Mouse (Mus musculus): Measurements from ENCODE around the gene Klhdc9. TPM values are rescaled to one million over a fixed set of nuclear protein-coding genes. Genes with fewer than 3 reads are reported as not detected.

The Klhdc9 gene
- polyA plus RNA-seq, 1 experiment from 2014 or later: 0.48 TPM

DNA sequence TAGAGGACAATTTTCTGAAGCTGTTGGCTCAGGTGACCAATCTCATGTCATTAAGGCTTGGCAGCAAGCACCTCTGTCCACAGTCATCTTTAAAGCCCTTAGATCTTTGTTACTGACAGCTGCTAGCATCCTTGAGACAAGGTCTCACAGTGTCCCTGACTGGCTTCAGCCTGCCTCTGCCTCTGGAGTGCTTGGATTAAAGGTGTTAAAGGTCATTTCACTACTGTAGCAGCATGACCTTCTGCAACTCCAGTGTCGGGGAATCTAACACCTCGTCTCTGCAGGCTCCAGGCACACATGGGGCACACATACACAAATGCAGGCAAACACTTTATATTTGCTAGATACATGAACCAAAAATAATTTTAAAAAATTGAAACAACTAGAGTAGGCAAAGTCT is 35.0 kb downstream of the Klhdc9 start:
- no peak overlapping the region for H3K9ac ChIP-seq (ENCODE audit: low read depth, low read length)
- no peak overlapping the region for H3K4me3 ChIP-seq (ENCODE audit: low read depth, low read length)
- TF ChIP-seq CTCF (IDR thresholded peaks at IDR 0.05; ENCODE audit: low read depth): no peak
- H3K36me3 ChIP-seq (ENCODE audit: control insufficient read depth, insufficient read depth): no peaks in the 10 kb centered on the region
- ATAC-seq: no peak
- H3K27me3 ChIP-seq (replicated peaks; ENCODE audit: control insufficient read depth, insufficient read depth, low read length): no peaks in the 10 kb centered on the region
- 63% methylated on average over 2 of the region's 2 CpGs for WGBS
- no peak overlapping the region for H3K4me2 ChIP-seq (replicated peaks; ENCODE audit: low read depth)
- H3K4me1 ChIP-seq (replicated peaks; ENCODE audit: control insufficient read depth, insufficient read depth, low read length): 0 out of 2 replicates have a peak, but pooled peaks cover 5% of the 10 kb centered on the region
- H3K9me3 ChIP-seq (ENCODE audit: control insufficient read depth): no peaks in the 10 kb centered on the region
- H3K27ac ChIP-seq (ENCODE audit: low read depth, low read length): no peak overlapping the region

DNA sequence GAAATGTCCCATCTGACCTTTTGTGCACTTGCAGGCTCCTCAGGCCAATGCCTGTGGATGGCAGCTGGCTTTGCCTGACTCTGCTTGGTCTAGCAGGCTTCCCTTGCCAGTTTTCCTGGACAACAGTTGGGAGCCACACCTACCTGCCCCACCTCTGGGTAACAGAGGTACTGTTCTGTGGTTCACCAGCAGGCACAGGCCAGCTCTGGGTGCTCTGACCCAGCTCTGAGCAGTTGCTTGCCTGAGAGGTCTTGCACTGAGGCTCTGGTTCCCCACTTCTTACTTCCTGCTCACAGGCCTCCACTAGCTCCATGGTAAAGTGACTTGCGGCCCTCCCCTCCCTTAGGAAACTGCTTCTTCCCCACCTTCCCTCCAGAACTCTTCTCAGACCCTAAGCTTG is 38.6 kb downstream of the Klhdc9 start:
- Histone ChIP-seq H3K9ac (ENCODE audit: low read depth, low read length) (no peak overlapping the region), H3K36me3 (ENCODE audit: control insufficient read depth, insufficient read depth) (no peaks in the 10 kb centered on the region), H3K27ac (ENCODE audit: low read depth, low read length) (no peak overlapping the region), H3K4me2 (replicated peaks; ENCODE audit: low read depth) (no peak overlapping the region), H3K27me3 (replicated peaks; ENCODE audit: control insufficient read depth, insufficient read depth, low read length) (no peaks in the 10 kb centered on the region), H3K9me3 (ENCODE audit: control insufficient read depth) (no peaks in the 10 kb centered on the region), H3K4me3 (ENCODE audit: low read depth, low read length) (no peak overlapping the region), H3K4me1 (replicated peaks; ENCODE audit: control insufficient read depth, insufficient read depth, low read length) (no peaks in the 10 kb centered on the region)
- ATAC-seq: peak; percentile 44
- TF ChIP-seq CTCF (IDR thresholded peaks at IDR 0.05; ENCODE audit: low read depth): no peak
- 75% methylated on average over 1 of the region's 1 CpGs for WGBS

DNA sequence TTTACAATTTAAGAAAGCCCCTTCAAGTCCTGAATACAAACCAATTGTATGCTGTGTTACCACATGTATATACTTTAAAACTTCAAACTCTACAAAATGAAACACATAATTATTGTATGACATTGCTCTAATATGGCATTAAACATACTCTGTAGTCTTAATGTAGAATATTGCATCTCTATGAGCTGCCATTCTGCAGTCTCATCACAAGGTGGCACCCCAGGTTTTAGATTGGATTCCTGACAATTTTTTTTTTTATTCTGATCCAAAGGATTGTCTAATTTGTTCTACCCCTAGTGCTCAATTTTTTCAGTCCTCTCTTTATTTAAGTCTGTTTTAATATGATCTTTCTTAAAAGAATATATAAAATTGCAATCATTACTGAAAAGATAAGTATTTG is 39.2 kb downstream of the Klhdc9 start:
- no peaks in the 10 kb centered on the region for H3K4me1 ChIP-seq (replicated peaks; ENCODE audit: control insufficient read depth, insufficient read depth, low read length)
- H3K27me3 ChIP-seq (replicated peaks; ENCODE audit: control insufficient read depth, insufficient read depth, low read length): no peaks in the 10 kb centered on the region
- H3K4me2 ChIP-seq (replicated peaks; ENCODE audit: low read depth): no peak overlapping the region
- no peak overlapping the region for H3K27ac ChIP-seq (ENCODE audit: low read depth, low read length)
- no peak overlapping the region for H3K9ac ChIP-seq (ENCODE audit: low read depth, low read length)
- H3K4me3 ChIP-seq (ENCODE audit: low read depth, low read length): no peak overlapping the region
- ATAC-seq: no peak
- H3K9me3 ChIP-seq (ENCODE audit: control insufficient read depth): no peaks in the 10 kb centered on the region
- H3K36me3 ChIP-seq (ENCODE audit: control insufficient read depth, insufficient read depth): no peaks in the 10 kb centered on the region
- TF ChIP-seq CTCF (IDR thresholded peaks at IDR 0.05; ENCODE audit: low read depth): peak; percentile 77

DNA sequence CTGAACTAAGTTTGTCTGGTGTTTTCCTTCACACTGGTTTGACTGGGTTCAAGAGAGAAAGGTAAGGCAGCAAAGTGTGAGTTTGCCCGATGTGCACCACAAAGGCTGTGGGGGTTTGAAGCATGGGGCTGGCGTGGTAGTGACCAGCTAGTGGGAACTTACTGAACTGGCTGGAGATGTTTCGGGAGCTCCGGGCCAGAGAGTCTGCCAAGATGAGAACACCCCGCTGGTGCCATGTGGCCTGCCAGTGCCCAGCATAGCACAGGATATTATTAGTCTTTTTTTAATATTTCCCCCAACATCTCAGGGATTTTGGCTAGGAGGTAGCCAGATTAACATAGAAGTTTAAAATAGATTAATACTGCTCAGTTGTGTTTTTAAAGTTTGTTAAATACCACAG is 40.4 kb downstream of the Klhdc9 start:
- Histone ChIP-seq H3K27me3 (replicated peaks; ENCODE audit: control insufficient read depth, insufficient read depth, low read length) (no peaks in the 10 kb centered on the region), H3K9me3 (ENCODE audit: control insufficient read depth) (no peaks in the 10 kb centered on the region), H3K4me3 (ENCODE audit: low read depth, low read length) (no peak overlapping the region), H3K27ac (ENCODE audit: low read depth, low read length) (no peak overlapping the region), H3K36me3 (ENCODE audit: control insufficient read depth, insufficient read depth) (no peaks in the 10 kb centered on the region), H3K9ac (ENCODE audit: low read depth, low read length) (no peak overlapping the region), H3K4me2 (replicated peaks; ENCODE audit: low read depth) (peak overlapping the region; percentile 18), H3K4me1 (replicated peaks; ENCODE audit: control insufficient read depth, insufficient read depth, low read length) (no peaks in the 10 kb centered on the region)
- 24% methylated on average over 5 of the region's 5 CpGs for WGBS
- no peak for ATAC-seq
- no peak for TF ChIP-seq CTCF (IDR thresholded peaks at IDR 0.05; ENCODE audit: low read depth)

DNA sequence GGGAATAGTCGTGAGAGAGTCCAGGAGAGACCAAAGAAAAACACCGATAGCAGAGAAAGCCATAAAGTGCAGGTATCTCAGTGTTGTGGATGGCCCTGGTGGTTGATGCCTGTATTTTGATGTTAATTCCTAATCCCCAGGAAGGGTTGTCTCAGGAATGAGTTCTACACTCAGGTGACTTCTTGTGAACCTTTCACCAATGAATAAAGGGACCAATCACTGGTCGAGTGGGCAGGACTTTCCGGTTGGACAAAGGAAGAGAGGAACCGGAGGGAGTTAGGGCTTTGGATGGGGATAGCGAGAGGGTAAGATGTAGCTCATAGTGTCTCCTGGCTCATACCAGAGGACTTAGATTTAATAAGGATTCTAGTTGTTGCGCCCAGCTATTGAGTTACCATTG is 40.9 kb downstream of the Klhdc9 start:
- no peaks in the 10 kb centered on the region for H3K9me3 ChIP-seq (ENCODE audit: control insufficient read depth)
- 0 out of 2 replicates have a peak, but pooled peaks have one; percentile 13 for TF ChIP-seq CTCF (IDR thresholded peaks at IDR 0.05; ENCODE audit: low read depth)
- no peak overlapping the region for H3K27ac ChIP-seq (ENCODE audit: low read depth, low read length)
- no peaks in the 10 kb centered on the region for H3K36me3 ChIP-seq (ENCODE audit: control insufficient read depth, insufficient read depth)
- ATAC-seq: 0 out of 2 replicates have a peak, but pooled peaks have one; percentile 16
- H3K4me2 ChIP-seq (replicated peaks; ENCODE audit: low read depth): peak overlapping the region; percentile 18
- no peak overlapping the region for H3K4me3 ChIP-seq (ENCODE audit: low read depth, low read length)
- H3K4me1 ChIP-seq (replicated peaks; ENCODE audit: control insufficient read depth, insufficient read depth, low read length): no peaks in the 10 kb centered on the region
- H3K9ac ChIP-seq (ENCODE audit: low read depth, low read length): no peak overlapping the region
- no peaks in the 10 kb centered on the region for H3K27me3 ChIP-seq (replicated peaks; ENCODE audit: control insufficient read depth, insufficient read depth, low read length)
- WGBS: 24% methylated on average over 7 of the region's 7 CpGs

DNA sequence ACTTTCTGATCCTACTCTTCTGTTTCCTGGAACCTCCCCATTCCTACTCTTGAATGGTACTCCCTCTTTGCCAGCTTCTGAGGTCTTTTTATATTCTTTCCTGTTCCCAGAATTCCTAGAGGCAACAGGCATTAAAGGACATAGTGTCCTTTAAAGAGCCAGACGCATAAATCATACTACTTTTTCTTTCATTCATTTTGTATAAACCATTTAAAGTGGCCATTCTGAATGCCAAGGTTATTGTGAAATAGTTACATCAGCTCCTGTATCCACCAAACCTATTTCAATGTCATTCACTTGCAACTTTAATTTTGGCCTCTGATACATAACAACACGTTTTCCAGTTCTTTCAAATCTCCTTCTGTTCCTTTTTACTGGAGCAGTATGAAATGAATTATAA is 51.3 kb downstream of the Klhdc9 start:
- H3K9ac ChIP-seq (ENCODE audit: low read depth, low read length): no peak overlapping the region
- ATAC-seq: no peak
- 71% methylated on average over 2 of the region's 2 CpGs for WGBS
- no peak overlapping the region for H3K4me3 ChIP-seq (ENCODE audit: low read depth, low read length)
- no peaks in the 10 kb centered on the region for H3K9me3 ChIP-seq (ENCODE audit: control insufficient read depth)
- no peak overlapping the region for H3K4me2 ChIP-seq (replicated peaks; ENCODE audit: low read depth)
- H3K4me1 ChIP-seq (replicated peaks; ENCODE audit: control insufficient read depth, insufficient read depth, low read length): no peaks in the 10 kb centered on the region
- H3K27ac ChIP-seq (ENCODE audit: low read depth, low read length): no peak overlapping the region
- TF ChIP-seq CTCF (IDR thresholded peaks at IDR 0.05; ENCODE audit: low read depth): no peak
- H3K36me3 ChIP-seq (ENCODE audit: control insufficient read depth, insufficient read depth): no peaks in the 10 kb centered on the region
- H3K27me3 ChIP-seq (replicated peaks; ENCODE audit: control insufficient read depth, insufficient read depth, low read length): no peaks in the 10 kb centered on the region

Other genes with a start within 250 kb of the Klhdc9 start
- 1.9 and 2.9 TPM in 2 replicates for gene Cfap126, start 246.9 kb downstream of the Klhdc9 start, polyA plus RNA-seq (2015; fragmentation: Nextera tagmentation; extraction: Ambion mirVana)
- 439 and 453 TPM in 2 replicates for gene Sdhc, start 210.2 kb downstream of the Klhdc9 start, polyA plus RNA-seq (2015; fragmentation: Nextera tagmentation; extraction: Ambion mirVana)
- 0.80 and 1.1 TPM in 2 replicates for gene Mpz, start 210.1 kb downstream of the Klhdc9 start, polyA plus RNA-seq (2015; fragmentation: Nextera tagmentation; extraction: Ambion mirVana)
- gene Pcp4l1, start 164.5 kb downstream of the Klhdc9 start, polyA plus RNA-seq (2015; fragmentation: Nextera tagmentation; extraction: Ambion mirVana): 29.1 and 29.9 TPM in 2 replicates
- gene Nr1i3, start 146.8 kb downstream of the Klhdc9 start, polyA plus RNA-seq (2015; fragmentation: Nextera tagmentation; extraction: Ambion mirVana): 30.9 and 38.9 TPM in 2 replicates
- gene Tomm40l, start 138.3 kb downstream of the Klhdc9 start, polyA plus RNA-seq (2015; fragmentation: Nextera tagmentation; extraction: Ambion mirVana): 14.7 and 16.5 TPM in 2 replicates
- 9.2 and 14.1 TPM in 2 replicates for gene Apoa2, start 135.7 kb downstream of the Klhdc9 start, polyA plus RNA-seq (2015; fragmentation: Nextera tagmentation; extraction: Ambion mirVana)
- gene Fcer1g, start 126.4 kb downstream of the Klhdc9 start, polyA plus RNA-seq (2015; fragmentation: Nextera tagmentation; extraction: Ambion mirVana): 47.7 and 54.0 TPM in 2 replicates
- 2.0 and 2.8 TPM in 2 replicates for gene Adamts4, start 110.4 kb downstream of the Klhdc9 start, polyA plus RNA-seq (2015; fragmentation: Nextera tagmentation; extraction: Ambion mirVana)
- 249 and 255 TPM in 2 replicates for gene Ndufs2, start 109.4 kb downstream of the Klhdc9 start, polyA plus RNA-seq (2015; fragmentation: Nextera tagmentation; extraction: Ambion mirVana)
- gene B4galt3, start 90.5 kb downstream of the Klhdc9 start, polyA plus RNA-seq (2015; fragmentation: Nextera tagmentation; extraction: Ambion mirVana): 27.0 and 27.4 TPM in 2 replicates
- 11.4 and 12.8 TPM in 2 replicates for gene Ppox, start 79.6 kb downstream of the Klhdc9 start, polyA plus RNA-seq (2015; fragmentation: Nextera tagmentation; extraction: Ambion mirVana)
- 20.4 and 21.7 TPM in 2 replicates for gene Usp21, start 72.8 kb downstream of the Klhdc9 start, polyA plus RNA-seq (2015; fragmentation: Nextera tagmentation; extraction: Ambion mirVana)
- gene Ufc1, start 65.8 kb downstream of the Klhdc9 start, polyA plus RNA-seq (2015; fragmentation: Nextera tagmentation; extraction: Ambion mirVana): 117 TPM in 2 replicates
- 28.1 and 29.9 TPM in 2 replicates for gene Dedd, start 31.7 kb downstream of the Klhdc9 start, polyA plus RNA-seq (2015; fragmentation: Nextera tagmentation; extraction: Ambion mirVana)
- 60.1 and 66.5 TPM in 2 replicates for gene Nit1, start 15.2 kb downstream of the Klhdc9 start, polyA plus RNA-seq (2015; fragmentation: Nextera tagmentation; extraction: Ambion mirVana)
- 69.5 and 73.1 TPM in 2 replicates for gene Pfdn2, start 15.1 kb downstream of the Klhdc9 start, polyA plus RNA-seq (2015; fragmentation: Nextera tagmentation; extraction: Ambion mirVana)
- 0.38 and 0.48 TPM in 2 replicates for gene Nectin4, start 9.3 kb upstream of the Klhdc9 start, polyA plus RNA-seq (2015; fragmentation: Nextera tagmentation; extraction: Ambion mirVana)
- gene Arhgap30, start 28.2 kb upstream of the Klhdc9 start, polyA plus RNA-seq (2015; fragmentation: Nextera tagmentation; extraction: Ambion mirVana): 1.3 TPM in 2 replicates
- 35.1 and 36.5 TPM in 2 replicates for gene Usf1, start 50.5 kb upstream of the Klhdc9 start, polyA plus RNA-seq (2015; fragmentation: Nextera tagmentation; extraction: Ambion mirVana)
- 1.7 and 2.8 TPM in 2 replicates for gene Tstd1, start 58.1 kb upstream of the Klhdc9 start, polyA plus RNA-seq (2015; fragmentation: Nextera tagmentation; extraction: Ambion mirVana)
- 72.5 and 83.1 TPM in 2 replicates for gene F11r, start 76.7 kb upstream of the Klhdc9 start, polyA plus RNA-seq (2015; fragmentation: Nextera tagmentation; extraction: Ambion mirVana)
- gene Alyref2, start 142.7 kb upstream of the Klhdc9 start, polyA plus RNA-seq (2015; fragmentation: Nextera tagmentation; extraction: Ambion mirVana): 15.4 and 16.1 TPM in 2 replicates
- gene Itln1, start 174.5 kb upstream of the Klhdc9 start, polyA plus RNA-seq (2015; fragmentation: Nextera tagmentation; extraction: Ambion mirVana): 2.5 and 3.0 TPM in 2 replicates
- gene Cd244a, start 198.4 kb upstream of the Klhdc9 start, polyA plus RNA-seq (2015; fragmentation: Nextera tagmentation; extraction: Ambion mirVana): 0.37 and 0.44 TPM in 2 replicates
- 0.18 and 0.55 TPM in 2 replicates for gene Ly9, start 246.6 kb upstream of the Klhdc9 start, polyA plus RNA-seq (2015; fragmentation: Nextera tagmentation; extraction: Ambion mirVana)

Measured in intestine, postnatal 0 days (tissue).